Mouse (Mus musculus): ENCODE data around the gene Slc25a17. TPM values are rescaled to one million over a fixed set of nuclear protein-coding genes. Genes with fewer than 3 reads are reported as not detected.

The Slc25a17 gene
- polyA plus RNA-seq, 1 experiment from 2014 or later: 104 TPM

- no peak overlapping the region for H3K27ac ChIP-seq (ENCODE audit: low read length)
- H3K4me2 ChIP-seq (ENCODE audit: low read depth, low read length): no peak overlapping the region
- no peaks in the 10 kb centered on the region for H3K9me3 ChIP-seq (replicated peaks; ENCODE audit: control insufficient read depth, low read length)
- no peaks in the 10 kb centered on the region for H3K36me3 ChIP-seq (ENCODE audit: control insufficient read depth, insufficient read depth, low read length)
- H3K27me3 ChIP-seq (ENCODE audit: control insufficient read depth, insufficient read depth, low read length): no peaks in the 10 kb centered on the region
- no peak overlapping the region for H3K4me3 ChIP-seq (replicated peaks; ENCODE audit: low read length)
- H3K9ac ChIP-seq (ENCODE audit: low read length): no peak overlapping the region
- 74% methylated on average over 9 of the region's 9 CpGs for WGBS
- no peak for ATAC-seq (ENCODE audit: insufficient read depth, low FRiP score)
- H3K4me1 ChIP-seq (ENCODE audit: control insufficient read depth, insufficient read depth, low read length): 0 out of 2 replicates have a peak, but pooled peaks cover 4% of the 10 kb centered on the region
These were observed 76.4 kb downstream of the Slc25a17 start for GRCm38 (mm10) chr15:81284121-81284734.

- H3K9ac ChIP-seq (ENCODE audit: low read length): no peak overlapping the region
- ATAC-seq (ENCODE audit: insufficient read depth, low FRiP score): no peak
- H3K9me3 ChIP-seq (replicated peaks; ENCODE audit: control insufficient read depth, low read length): no peaks in the 10 kb centered on the region
- H3K4me1 ChIP-seq (ENCODE audit: control insufficient read depth, insufficient read depth, low read length): peaks cover 7% of the 10 kb centered on the region; the same call in 1 of the 2 replicates
- no peak overlapping the region for H3K4me2 ChIP-seq (ENCODE audit: low read depth, low read length)
- H3K27ac ChIP-seq (ENCODE audit: low read length): no peak overlapping the region
- no peaks in the 10 kb centered on the region for H3K36me3 ChIP-seq (ENCODE audit: control insufficient read depth, insufficient read depth, low read length)
- H3K27me3 ChIP-seq (ENCODE audit: control insufficient read depth, insufficient read depth, low read length): no peaks in the 10 kb centered on the region
- no peak overlapping the region for H3K4me3 ChIP-seq (replicated peaks; ENCODE audit: low read length)
- WGBS: 82% methylated on average over 6 of the region's 6 CpGs
These were observed 81.9 kb downstream of the Slc25a17 start for GRCm38 (mm10) chr15:81278699-81279098.

- no peaks in the 10 kb centered on the region for H3K9me3 ChIP-seq (replicated peaks; ENCODE audit: control insufficient read depth, low read length)
- ATAC-seq (ENCODE audit: insufficient read depth, low FRiP score): no peak
- H3K36me3 ChIP-seq (ENCODE audit: control insufficient read depth, insufficient read depth, low read length): no peaks in the 10 kb centered on the region
- no peak overlapping the region for H3K4me3 ChIP-seq (replicated peaks; ENCODE audit: low read length)
- H3K4me2 ChIP-seq (ENCODE audit: low read depth, low read length): no peak overlapping the region
- H3K4me1 ChIP-seq (ENCODE audit: control insufficient read depth, insufficient read depth, low read length): peaks cover 6% of the 10 kb centered on the region; the same call in 1 of the 2 replicates
- H3K27me3 ChIP-seq (ENCODE audit: control insufficient read depth, insufficient read depth, low read length): no peaks in the 10 kb centered on the region
- WGBS: 33% methylated on average over 11 of the region's 11 CpGs
- H3K27ac ChIP-seq (ENCODE audit: low read length): no peak overlapping the region
- H3K9ac ChIP-seq (ENCODE audit: low read length): no peak overlapping the region
These were observed 82.7 kb downstream of the Slc25a17 start for GRCm38 (mm10) chr15:81277928-81278327.

GRCm38 (mm10) chr15:81273361-81273760 is 87.3 kb downstream of the Slc25a17 start:
- Histone ChIP-seq H3K4me2 (ENCODE audit: low read depth, low read length) (no peak overlapping the region), H3K4me3 (replicated peaks; ENCODE audit: low read length) (no peak overlapping the region), H3K27me3 (ENCODE audit: control insufficient read depth, insufficient read depth, low read length) (0 out of 2 replicates have a peak, but pooled peaks cover 3% of the 10 kb centered on the region), H3K9ac (ENCODE audit: low read length) (no peak overlapping the region), H3K4me1 (ENCODE audit: control insufficient read depth, insufficient read depth, low read length) (peaks cover 7% of the 10 kb centered on the region; the same call in 1 of the 2 replicates), H3K9me3 (replicated peaks; ENCODE audit: control insufficient read depth, low read length) (no peaks in the 10 kb centered on the region), H3K27ac (ENCODE audit: low read length) (no peak overlapping the region), H3K36me3 (ENCODE audit: control insufficient read depth, insufficient read depth, low read length) (no peaks in the 10 kb centered on the region)
- WGBS: 71% methylated on average over 2 of the region's 2 CpGs
- no peak for ATAC-seq (ENCODE audit: insufficient read depth, low FRiP score)

- Histone ChIP-seq H3K27ac (ENCODE audit: low read length) (no peak overlapping the region), H3K4me2 (ENCODE audit: low read depth, low read length) (no peak overlapping the region)
These were observed 88.1 kb downstream of the Slc25a17 start for GRCm38 (mm10) chr15:81272305-81273053.

More at GRCm38 (mm10) chr15:81272305-81273053, 88.1 kb downstream of the Slc25a17 start:
- Histone ChIP-seq H3K9ac (ENCODE audit: low read length) (peak overlapping the region; percentile 38; the same call in 1 of the 2 replicates), H3K36me3 (ENCODE audit: control insufficient read depth, insufficient read depth, low read length) (no peaks in the 10 kb centered on the region), H3K4me3 (replicated peaks; ENCODE audit: low read length) (no peak overlapping the region), H3K27me3 (ENCODE audit: control insufficient read depth, insufficient read depth, low read length) (0 out of 2 replicates have a peak, but pooled peaks cover 3% of the 10 kb centered on the region), H3K9me3 (replicated peaks; ENCODE audit: control insufficient read depth, low read length) (no peaks in the 10 kb centered on the region), H3K4me1 (ENCODE audit: control insufficient read depth, insufficient read depth, low read length) (peaks cover 3% of the 10 kb centered on the region; the same call in 1 of the 2 replicates)
- no peak for ATAC-seq (ENCODE audit: insufficient read depth, low FRiP score)
- WGBS: 15% methylated on average over 13 of the region's 13 CpGs

Other genes starting within 250 kb of the Slc25a17 start
- gene Mrtfa, start 170.1 kb downstream of the Slc25a17 start, polyA plus RNA-seq (2015; fragmentation: Nextera tagmentation; extraction: Ambion mirVana): 25.4 and 26.2 TPM in 2 replicates
- gene Mchr1, start 125.3 kb downstream of the Slc25a17 start, polyA plus RNA-seq (2015; fragmentation: Nextera tagmentation; extraction: Ambion mirVana): 1.7 and 2.3 TPM in 2 replicates
- gene St13, start 39.3 kb upstream of the Slc25a17 start, polyA plus RNA-seq (2015; fragmentation: Nextera tagmentation; extraction: Ambion mirVana): 149 and 153 TPM in 2 replicates
- gene Xpnpep3, start 39.3 kb upstream of the Slc25a17 start, polyA plus RNA-seq (2015; fragmentation: Nextera tagmentation; extraction: Ambion mirVana): 11.1 and 11.9 TPM in 2 replicates
- gene Dnajb7, start 47.5 kb upstream of the Slc25a17 start, polyA plus RNA-seq (2015; fragmentation: Nextera tagmentation; extraction: Ambion mirVana): 2.2 and 2.3 TPM in 2 replicates
- 417 and 432 TPM in 2 replicates for gene Rbx1, start 105.5 kb upstream of the Slc25a17 start, polyA plus RNA-seq (2015; fragmentation: Nextera tagmentation; extraction: Ambion mirVana)
- gene Ep300, start 224.5 kb upstream of the Slc25a17 start, polyA plus RNA-seq (2015; fragmentation: Nextera tagmentation; extraction: Ambion mirVana): 15.1 and 15.3 TPM in 2 replicates